Mouse (Mus musculus) lung, embryonic 14.5 days (tissue): ENCODE measurements around the gene Pank3. TPM values are rescaled to one million over a fixed set of nuclear protein-coding genes. Genes with fewer than 3 reads are reported as not detected.
"Not testable (repeated sequence)": the region's sequence is repeated elsewhere in the genome, so short reads cannot be mapped to it uniquely, and the experiment has no call there.

Experiments
- ATAC-seq: fragments of 200-750 bp; cut with Nextera tagmentation; 2 replicates; pipeline ENCODE4 v1.8.0; 2017; ENCODE audit warnings: mild to moderate bottlenecking, moderate TSS enrichment, moderate library complexity; ENCODE audit not compliant: insufficient read depth
- DNase-seq: peaks from one replicate; pipeline ENCODE4 v3.0.0-alpha.2; 2015
- H3K27ac ChIP-seq: fragments of 300-500 bp; sonication (generic); 2 replicates; pipeline ENCODE4 v1.5.1; 2014; ENCODE audit warnings: low read depth, mild to moderate bottlenecking, moderate library complexity
- H3K27me3 ChIP-seq: fragments of 300-500 bp; sonication (generic); 2 replicates; pipeline ENCODE4 v1.6.1; 2014; ENCODE audit warnings: low read length, control low read depth; ENCODE audit not compliant: insufficient read depth
- H3K36me3 ChIP-seq: fragments of 300-500 bp; sonication (generic); 2 replicates; pipeline ENCODE4 v1.6.1; 2014; ENCODE audit warnings: control low read depth; ENCODE audit not compliant: insufficient read depth
- H3K4me1 ChIP-seq: fragments of 300-500 bp; sonication (generic); 2 replicates; pipeline ENCODE4 v1.6.1; 2014; ENCODE audit warnings: antibody characterized with exemption, control low read depth; ENCODE audit not compliant: insufficient read depth
- H3K4me2 ChIP-seq: fragments of 300-500 bp; sonication (generic); 2 replicates; pipeline ENCODE4 v1.6.1; 2014; ENCODE audit warnings: mild to moderate bottlenecking
- H3K4me3 ChIP-seq: fragments of 300-500 bp; sonication (generic); 2 replicates; pipeline ENCODE4 v1.5.1; 2014; ENCODE audit warnings: low read depth, low read length
- H3K9ac ChIP-seq: fragments of 300-500 bp; sonication (generic); 2 replicates; pipeline ENCODE4 v1.6.1; 2014
- H3K9me3 ChIP-seq: fragments of 300-500 bp; sonication (generic); 2 replicates; pipeline ENCODE4 v1.6.1; 2016; ENCODE audit warnings: low read depth, low read length, control low read depth
- CTCF ChIP-seq: IDR thresholded peaks from 2 replicates; pipeline ENCODE4 v1.5.1; 2016; ENCODE audit warnings: antibody characterized with exemption, low read depth
- whole genome bisulfite sequencing: fragments of 180-500 bp; shearing (Covaris S2); extraction: QIAGEN DNeasy Blood & Tissue Kit; methylation state at CpG from one replicate; pipeline ENCODE4 v1.1.7; 2014; 5-methylcytosine and 5-hydroxymethylcytosine counted together
- polyA plus RNA-seq: library from polyadenylated mRNA; unstranded; fragments of >200 nt; fragmentation: Nextera tagmentation; extraction: Ambion mirVana; gene quantifications from 2 replicates; pipeline ENCODE4 v1.2.1, GENCODE M21; 2014

The Pank3 gene
- polyA plus RNA-seq, 1 experiment from 2014 or later, result 22.5 TPM

DNA sequence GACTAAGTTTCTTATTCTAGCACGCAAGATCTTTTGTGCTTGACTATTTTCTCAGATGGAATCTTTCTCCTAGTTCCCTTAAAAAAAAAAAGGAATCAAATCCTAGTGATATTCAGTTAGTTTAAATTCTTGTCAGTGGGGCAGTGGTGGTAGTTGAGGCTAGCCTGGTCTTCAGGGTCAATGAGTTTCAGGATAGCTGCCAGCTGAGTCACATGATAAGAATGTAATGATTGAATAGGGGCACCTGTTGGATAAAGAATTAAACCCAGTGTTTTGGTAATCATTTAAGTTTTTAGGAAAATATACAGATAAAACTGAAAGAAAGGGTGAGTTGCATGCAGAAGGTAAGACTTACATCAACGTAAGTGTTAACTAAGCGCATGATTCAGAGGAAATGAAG lies 6.3 kb downstream of the Pank3 start:
- Histone ChIP-seq H3K9ac (no peak overlapping the region), H3K27me3 (no peaks in the 10 kb centered on the region), H3K9me3 (no peaks in the 10 kb centered on the region), H3K4me2 (no peak overlapping the region), H3K4me1 (no peaks in the 10 kb centered on the region), H3K27ac (no peak overlapping the region), H3K36me3 (peaks cover 48% of the 10 kb centered on the region), H3K4me3 (no peak overlapping the region)
- ATAC-seq (no peak), DNase-seq (no peak)
- 95% methylated on average over 3 of the region's 3 CpGs for WGBS
- no peak for TF ChIP-seq CTCF

DNA sequence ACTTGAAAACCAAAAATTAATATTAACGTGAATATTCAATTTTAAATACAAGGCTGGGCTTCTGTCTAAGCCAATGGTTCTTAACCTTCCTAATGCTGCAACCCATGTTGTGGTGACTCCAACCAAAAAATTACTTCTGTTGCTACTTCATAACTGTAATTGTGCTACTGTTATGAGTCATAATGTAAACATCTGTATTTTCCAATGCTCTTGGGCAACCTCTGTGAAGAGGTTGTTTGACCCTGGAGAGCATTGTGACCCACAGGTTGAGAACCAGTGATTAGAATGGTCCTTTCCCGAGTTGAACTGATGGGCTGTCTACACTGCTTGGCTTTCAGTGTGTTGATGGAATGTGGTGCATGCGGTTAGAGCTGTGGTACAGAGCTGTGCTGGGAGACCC lies 7.2 kb downstream of the Pank3 start:
- DNase-seq (no peak), ATAC-seq (no peak)
- Histone ChIP-seq H3K4me1 (no peaks in the 10 kb centered on the region), H3K27me3 (no peaks in the 10 kb centered on the region), H3K9me3 (no peaks in the 10 kb centered on the region), H3K27ac (no peak overlapping the region), H3K9ac (no peak overlapping the region), H3K4me2 (no peak overlapping the region), H3K4me3 (no peak overlapping the region), H3K36me3 (peaks cover 50% of the 10 kb centered on the region)
- 86% methylated on average over 3 of the region's 3 CpGs for WGBS
- TF ChIP-seq CTCF, result no peak

- ATAC-seq, result no peak
- Histone ChIP-seq H3K4me2 (no peak overlapping the region), H3K36me3 (peaks cover 83% of the 10 kb centered on the region), H3K4me1 (no peaks in the 10 kb centered on the region), H3K9me3 (no peaks in the 10 kb centered on the region), H3K27me3 (no peaks in the 10 kb centered on the region), H3K4me3 (no peak overlapping the region), H3K9ac (no peak overlapping the region), H3K27ac (no peak overlapping the region)
- no peak for TF ChIP-seq CTCF
- no peak for DNase-seq
- 83% methylated on average over 3 of the region's 3 CpGs for WGBS
Measured at GRCm38 (mm10) chr11:35780336-35780735, 11.1 kb downstream of the Pank3 start.

DNA sequence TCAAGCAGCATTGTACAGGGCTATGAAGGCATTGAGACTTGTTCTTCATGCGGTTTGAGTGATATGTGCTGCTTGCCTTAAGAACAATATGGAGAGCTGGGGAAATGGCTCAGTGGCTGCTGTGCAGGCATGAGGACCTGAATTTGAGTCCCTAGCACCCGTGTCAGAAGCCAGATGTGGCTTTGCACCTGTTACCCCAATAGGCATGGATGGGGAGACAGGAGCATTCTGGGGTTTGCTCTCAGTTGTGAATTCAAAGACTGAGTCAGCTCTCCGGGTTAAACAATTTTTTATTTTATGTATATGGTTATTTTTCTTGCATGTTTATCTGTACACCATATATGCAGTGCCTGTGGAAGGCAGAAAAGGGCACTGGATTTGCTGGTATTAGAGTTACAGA lies 13.2 kb downstream of the Pank3 start:
- ATAC-seq (no peak), DNase-seq (no peak)
- no peak overlapping the region for H3K4me3 ChIP-seq
- H3K9ac ChIP-seq, result no peak overlapping the region
- WGBS, result 93% methylated on average over 3 of the region's 3 CpGs
- no peak for TF ChIP-seq CTCF
- H3K9me3 ChIP-seq, result no peaks in the 10 kb centered on the region
- H3K27me3 ChIP-seq, result no peaks in the 10 kb centered on the region
- peaks cover 75% of the 10 kb centered on the region for H3K36me3 ChIP-seq
- H3K27ac ChIP-seq, result no peak overlapping the region
- H3K4me1 ChIP-seq, result no peaks in the 10 kb centered on the region
- no peak overlapping the region for H3K4me2 ChIP-seq

- Histone ChIP-seq H3K4me1 (no peaks in the 10 kb centered on the region), H3K9ac (no peak overlapping the region), H3K4me3 (no peak overlapping the region), H3K4me2 (no peak overlapping the region), H3K36me3 (peaks cover 73% of the 10 kb centered on the region), H3K27ac (no peak overlapping the region), H3K27me3 (no peaks in the 10 kb centered on the region), H3K9me3 (no peaks in the 10 kb centered on the region)
- ATAC-seq (no peak), DNase-seq (no peak)
- no peak for TF ChIP-seq CTCF
- 82% methylated on average over 5 of the region's 5 CpGs for WGBS
Measured at GRCm38 (mm10) chr11:35783038-35783437, 13.8 kb downstream of the Pank3 start.

DNA sequence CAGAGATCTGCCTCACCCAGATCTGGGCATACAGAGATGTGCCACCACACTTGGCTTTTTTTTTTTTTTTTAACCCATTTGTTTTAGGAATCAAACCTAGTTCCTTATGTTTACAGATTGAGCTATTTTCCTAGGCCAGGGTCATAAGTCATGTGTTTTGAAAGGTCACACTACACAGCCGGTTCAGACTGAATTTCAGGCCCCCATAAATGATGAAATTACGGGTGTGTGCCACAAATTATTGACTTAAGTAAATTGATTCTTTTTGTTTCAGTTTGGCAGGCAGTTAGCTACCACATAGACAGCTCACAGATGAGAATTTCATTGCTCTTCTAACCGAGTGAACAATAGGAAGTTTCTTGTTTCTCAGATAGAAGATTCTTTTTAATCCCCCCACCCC lies 14.7 kb downstream of the Pank3 start:
- Histone ChIP-seq H3K9me3 (no peaks in the 10 kb centered on the region), H3K4me1 (no peaks in the 10 kb centered on the region), H3K4me3 (no peak overlapping the region), H3K27ac (no peak overlapping the region), H3K27me3 (no peaks in the 10 kb centered on the region), H3K36me3 (peaks cover 65% of the 10 kb centered on the region), H3K9ac (no peak overlapping the region), H3K4me2 (no peak overlapping the region)
- ATAC-seq, result no peak
- TF ChIP-seq CTCF, result no peak
- WGBS, result 85% methylated on average over 3 of the region's 3 CpGs
- no peak for DNase-seq

GRCm38 (mm10) chr11:35784537-35784936 lies 15.3 kb downstream of the Pank3 start:
- ATAC-seq (no peak), DNase-seq (no peak)
- 97% methylated on average over 4 of the region's 4 CpGs for WGBS
- Histone ChIP-seq H3K4me3 (no peak overlapping the region), H3K4me1 (no peaks in the 10 kb centered on the region), H3K9me3 (no peaks in the 10 kb centered on the region), H3K27me3 (no peaks in the 10 kb centered on the region), H3K36me3 (peaks cover 65% of the 10 kb centered on the region), H3K27ac (no peak overlapping the region), H3K4me2 (no peak overlapping the region), H3K9ac (no peak overlapping the region)
- TF ChIP-seq CTCF, result no peak

- 69% methylated on average over 2 of the region's 2 CpGs for WGBS
- peaks cover 59% of the 10 kb centered on the region for H3K36me3 ChIP-seq
- no peaks in the 10 kb centered on the region for H3K4me1 ChIP-seq
- no peak overlapping the region for H3K9ac ChIP-seq
- ATAC-seq (no peak), DNase-seq (no peak)
- no peak overlapping the region for H3K4me2 ChIP-seq
- no peaks in the 10 kb centered on the region for H3K27me3 ChIP-seq
- no peak overlapping the region for H3K27ac ChIP-seq
- no peaks in the 10 kb centered on the region for H3K9me3 ChIP-seq
- no peak overlapping the region for H3K4me3 ChIP-seq
- TF ChIP-seq CTCF, result no peak
Measured at GRCm38 (mm10) chr11:35788443-35788842, 19.2 kb downstream of the Pank3 start.

GRCm38 (mm10) chr11:35792800-35793199 lies 23.5 kb downstream of the Pank3 start:
- 74% methylated on average over 5 of the region's 5 CpGs for WGBS
- DNase-seq, H3K27ac ChIP-seq, H3K9ac ChIP-seq, H3K4me3 ChIP-seq, H3K4me1 ChIP-seq, H3K4me2 ChIP-seq, ATAC-seq, H3K9me3 ChIP-seq: not testable (repeated sequence)
- Histone ChIP-seq H3K27me3 (peaks cover 21% of the 10 kb centered on the region), H3K36me3 (peaks cover 25% of the 10 kb centered on the region)
